Mouse (Mus musculus) small intestine, adult 2 months (tissue): Measurements from ENCODE around the gene Nup62. TPM values are rescaled to one million over a fixed set of nuclear protein-coding genes. Genes with fewer than 3 reads are reported as not detected.

Experiments
- H3K27ac ChIP-seq: fragments of 200-500 bp; 2 replicates; pipeline ENCODE4 v1.5.1; 2012; ENCODE audit warnings: low read depth, low read length, control low read depth, inconsistent platforms; ENCODE audit not compliant: insufficient read depth
- H3K27me3 ChIP-seq: fragments of 200-500 bp; 2 replicates; pipeline ENCODE4 v1.6.1; 2012; ENCODE audit warnings: mild to moderate bottlenecking, moderate library complexity, low read length, inconsistent platforms; ENCODE audit not compliant: control insufficient read depth, insufficient read depth
- H3K36me3 ChIP-seq: fragments of 200-500 bp; 2 replicates; pipeline ENCODE4 v1.6.1; 2012; ENCODE audit warnings: mild to moderate bottlenecking, low read length, control low read depth, inconsistent platforms; ENCODE audit not compliant: control insufficient read depth, insufficient read depth
- H3K4me1 ChIP-seq: fragments of 200-500 bp; 2 replicates; pipeline ENCODE4 v1.6.1; 2012; ENCODE audit warnings: low read length, inconsistent platforms, mixed read lengths; ENCODE audit not compliant: control insufficient read depth, insufficient read depth, insufficient read length
- H3K4me3 ChIP-seq: fragments of 200-500 bp; 2 replicates; pipeline ENCODE4 v1.5.1; 2012; ENCODE audit warnings: low read depth, mild to moderate bottlenecking, control low read depth, inconsistent platforms, low read length, moderate library complexity
- CTCF ChIP-seq: fragments of 200-500 bp; IDR thresholded peaks from 2 replicates; pipeline ENCODE4 v1.5.1; 2012; ENCODE audit warnings: low read depth, mild to moderate bottlenecking, control low read depth, inconsistent platforms, low read length, moderate library complexity, mixed read lengths; ENCODE audit not compliant: insufficient replicate concordance, insufficient read length; ENCODE audit errors: extremely low read depth
- POLR2A ChIP-seq: fragments of 200-500 bp; IDR thresholded peaks from 2 replicates; pipeline ENCODE4 v1.6.1; 2012; ENCODE audit warnings: low read depth, mild to moderate bottlenecking, control low read depth, inconsistent platforms, low read length, moderate library complexity
- WGBS: fragments of 180-500 bp; shearing (Covaris S2); methylation state at CpG from one replicate; pipeline ENCODE4 v1.1.7; 2018; 5-methylcytosine and 5-hydroxymethylcytosine counted together
- polyA plus RNA-seq: library from polyadenylated mRNA; depleted of rRNA; stranded (reverse); fragments of >200 nt; gene quantifications from 2 replicates; pipeline ENCODE4 v1.2.3, GENCODE M21; 2012

The Nup62 gene
- polyA plus RNA-seq, 1 experiment = 53.3 TPM

- TF ChIP-seq CTCF (no peak), POLR2A (no peak; the same call in none of the 2 replicates)
- peaks cover 13% of the 10 kb centered on the region for H3K4me1 ChIP-seq
- no peaks in the 10 kb centered on the region for H3K27me3 ChIP-seq
- WGBS = under 1% methylated on average over 41 of the region's 41 CpGs
- H3K36me3 ChIP-seq = peaks cover 21% of the 10 kb centered on the region
- peak overlapping the region; percentile 91 for H3K27ac ChIP-seq
- peak overlapping the region; percentile 80 for H3K4me3 ChIP-seq
These were observed 33.7 kb downstream of the Nup62 start for GRCm38 (mm10) chr7:44849416-44850111.

GRCm38 (mm10) chr7:44850146-44850545 is 34.3 kb downstream of the Nup62 start:
- H3K4me1 ChIP-seq = peaks cover 14% of the 10 kb centered on the region
- TF ChIP-seq CTCF = no peak
- TF ChIP-seq POLR2A = no peak; the same call in 1 of the 2 replicates
- H3K27ac ChIP-seq = peak overlapping the region; percentile 91
- H3K36me3 ChIP-seq = peaks cover 16% of the 10 kb centered on the region
- H3K27me3 ChIP-seq = no peaks in the 10 kb centered on the region
- under 1% methylated on average over 33 of the region's 33 CpGs for WGBS
- peak overlapping the region; percentile 80 for H3K4me3 ChIP-seq

- no peaks in the 10 kb centered on the region for H3K27me3 ChIP-seq
- 64% methylated on average over 8 of the region's 8 CpGs for WGBS
- peaks cover 16% of the 10 kb centered on the region for H3K4me1 ChIP-seq
- peak overlapping the region; percentile 80 for H3K4me3 ChIP-seq
- H3K36me3 ChIP-seq = peaks cover 7% of the 10 kb centered on the region
- TF ChIP-seq CTCF (no peak), POLR2A (no peak)
- peak overlapping the region; percentile 67; the same call in 1 of the 2 replicates for H3K27ac ChIP-seq
These were observed 35.1 kb downstream of the Nup62 start for GRCm38 (mm10) chr7:44850789-44851624.

- H3K27me3 ChIP-seq = no peaks in the 10 kb centered on the region
- peaks cover 19% of the 10 kb centered on the region for H3K4me1 ChIP-seq
- 86% methylated on average over 12 of the region's 12 CpGs for WGBS
- no peak overlapping the region for H3K27ac ChIP-seq
- TF ChIP-seq CTCF = no peak
- no peak for TF ChIP-seq POLR2A
- H3K36me3 ChIP-seq = peaks cover under 1% of the 10 kb centered on the region; the same call in 1 of the 2 replicates
- no peak overlapping the region for H3K4me3 ChIP-seq
These were observed 35.8 kb downstream of the Nup62 start for GRCm38 (mm10) chr7:44851625-44852234.

GRCm38 (mm10) chr7:44852259-44853027 is 36.6 kb downstream of the Nup62 start:
- no peaks in the 10 kb centered on the region for H3K36me3 ChIP-seq
- H3K27me3 ChIP-seq = no peaks in the 10 kb centered on the region
- H3K4me1 ChIP-seq = peaks cover 19% of the 10 kb centered on the region
- WGBS = 90% methylated on average over 36 of the region's 36 CpGs
- no peak for TF ChIP-seq CTCF
- no peak for TF ChIP-seq POLR2A
- H3K27ac ChIP-seq = no peak overlapping the region
- no peak overlapping the region for H3K4me3 ChIP-seq

- H3K27ac ChIP-seq = no peak overlapping the region
- H3K4me1 ChIP-seq = peaks cover 16% of the 10 kb centered on the region
- no peaks in the 10 kb centered on the region for H3K36me3 ChIP-seq
- 91% methylated on average over 2 of the region's 2 CpGs for WGBS
- TF ChIP-seq CTCF (no peak), POLR2A (no peak)
- H3K4me3 ChIP-seq = no peak overlapping the region
- no peaks in the 10 kb centered on the region for H3K27me3 ChIP-seq
These were observed 37.2 kb downstream of the Nup62 start for GRCm38 (mm10) chr7:44853065-44853464.
